Mouse (Mus musculus): ENCODE data around the gene Alkbh4.
"Not testable (repeated sequence)": the region's sequence is repeated elsewhere in the genome, so short reads cannot be mapped to it uniquely, and the experiment has no call there.

The Alkbh4 gene

GRCm38 (mm10) chr5:136135571-136136291 is at the start of gene Alkbh4, which contains the start of gene Lrwd1:
Gene Alkbh4 (plus strand): TSS chr5:136136146.
Gene Lrwd1 (minus strand): TSS chr5:136136074.
- DNase-seq (ENCODE audit: low read depth, low spot score): peak; percentile 98

- DNase-seq (ENCODE audit: low read depth, low spot score): no peak
These were observed 49.7 kb upstream of the Alkbh4 start for GRCm38 (mm10) chr5:136086290-136086689.

GRCm38 (mm10) chr5:136088821-136089575 is 46.9 kb upstream of the Alkbh4 start:
- DNase-seq (ENCODE audit: low read depth, low spot score): no peak

- no peak for DNase-seq (ENCODE audit: low read depth, low spot score)
These were observed 44.0 kb upstream of the Alkbh4 start for GRCm38 (mm10) chr5:136091927-136092326.

DNA sequence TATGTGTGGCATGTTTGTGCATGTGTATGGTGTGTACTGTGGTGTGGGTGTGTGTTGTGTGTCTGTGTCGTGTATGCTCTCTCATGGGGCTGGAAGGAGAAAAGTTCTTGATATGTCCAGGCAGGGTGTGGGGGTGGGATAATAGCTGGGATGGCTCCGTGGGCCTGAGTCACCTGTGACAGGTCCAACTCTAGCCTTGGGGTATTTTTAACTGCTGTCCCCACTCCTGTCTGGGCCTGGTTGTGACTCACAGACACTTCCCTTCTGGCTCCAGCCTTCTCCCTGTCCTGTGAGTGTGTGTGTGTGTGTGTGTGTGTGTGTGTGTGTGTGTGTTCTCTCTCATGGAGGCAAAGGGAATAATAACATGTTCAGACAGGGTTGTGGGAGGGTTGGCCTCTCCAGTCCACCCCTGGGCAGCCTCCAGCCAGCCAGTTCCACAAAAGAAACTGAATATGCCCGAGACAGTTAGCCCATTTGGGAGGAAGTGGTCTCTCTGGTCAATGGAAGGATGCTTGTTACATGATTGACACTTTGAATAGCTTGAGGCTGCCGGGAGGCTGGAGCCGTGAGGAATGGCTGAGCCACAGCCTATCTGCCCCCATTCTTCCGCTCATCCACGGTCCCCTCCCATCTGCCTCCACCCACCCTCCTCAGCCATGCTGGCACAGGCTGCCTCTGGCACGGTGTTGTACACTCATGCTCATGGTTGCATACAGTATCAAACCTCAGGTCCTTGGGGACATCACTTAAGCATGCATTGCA is 41.5 kb upstream of the Alkbh4 start:
- DNase-seq (ENCODE audit: low read depth, low spot score): peak; percentile 93

DNA sequence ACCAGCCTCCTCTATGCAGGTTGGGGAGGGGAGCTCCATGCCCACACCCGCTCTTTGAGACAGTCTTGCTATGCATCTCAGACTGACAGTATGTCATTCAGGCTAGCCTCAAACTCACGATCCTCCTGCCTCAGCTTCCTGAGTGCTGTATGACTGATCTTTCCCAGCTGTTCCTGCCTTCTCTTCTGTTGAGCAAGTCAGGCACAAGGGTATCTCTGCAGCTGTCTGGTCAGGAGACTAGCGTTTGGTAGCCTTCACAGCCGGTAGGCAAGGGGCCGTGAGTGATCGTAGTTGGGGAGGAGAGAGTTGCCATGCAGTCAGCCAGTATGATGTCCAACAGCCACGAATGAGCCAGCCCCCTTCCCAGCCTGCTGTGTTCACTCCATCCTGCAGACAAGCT is 40.9 kb upstream of the Alkbh4 start:
- no peak for DNase-seq (ENCODE audit: low read depth, low spot score)

GRCm38 (mm10) chr5:136098536-136098935 is 37.4 kb upstream of the Alkbh4 start:
- no peak for DNase-seq (ENCODE audit: low read depth, low spot score)

DNA sequence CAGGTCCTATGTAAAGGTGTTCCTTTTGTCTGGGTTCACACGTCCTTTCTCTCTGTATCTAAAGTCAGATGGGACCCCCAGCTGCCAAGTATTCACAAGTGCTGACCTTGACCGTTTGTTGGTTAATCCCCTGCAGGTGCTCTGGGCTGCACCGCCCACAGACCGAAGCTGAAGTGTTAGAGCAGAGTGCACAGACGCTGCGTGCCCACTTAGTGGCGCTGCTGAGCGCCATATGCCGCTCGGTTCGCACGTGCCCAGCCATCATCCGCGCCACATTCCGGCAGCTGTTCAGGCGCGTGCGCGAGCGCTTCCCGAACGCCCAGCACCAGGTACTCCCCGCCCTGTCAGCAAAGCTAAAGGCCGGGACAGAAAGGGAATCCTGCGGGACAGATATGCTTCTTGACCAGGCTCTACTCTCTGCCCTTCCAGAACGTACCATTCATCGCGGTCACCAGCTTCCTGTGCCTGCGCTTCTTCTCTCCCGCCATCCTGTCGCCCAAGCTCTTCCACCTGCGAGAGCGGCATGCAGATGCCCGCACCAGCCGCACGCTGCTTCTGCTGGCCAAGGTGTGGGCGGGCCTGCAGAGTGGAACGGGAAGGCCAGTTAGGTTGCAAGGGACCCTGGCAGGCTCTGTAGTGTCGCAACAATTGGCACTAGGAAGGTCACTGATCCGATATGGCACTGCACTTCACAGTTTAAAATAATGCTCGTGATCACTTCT is 33.7 kb upstream of the Alkbh4 start:
- no peak for DNase-seq (ENCODE audit: low read depth, low spot score)

DNA sequence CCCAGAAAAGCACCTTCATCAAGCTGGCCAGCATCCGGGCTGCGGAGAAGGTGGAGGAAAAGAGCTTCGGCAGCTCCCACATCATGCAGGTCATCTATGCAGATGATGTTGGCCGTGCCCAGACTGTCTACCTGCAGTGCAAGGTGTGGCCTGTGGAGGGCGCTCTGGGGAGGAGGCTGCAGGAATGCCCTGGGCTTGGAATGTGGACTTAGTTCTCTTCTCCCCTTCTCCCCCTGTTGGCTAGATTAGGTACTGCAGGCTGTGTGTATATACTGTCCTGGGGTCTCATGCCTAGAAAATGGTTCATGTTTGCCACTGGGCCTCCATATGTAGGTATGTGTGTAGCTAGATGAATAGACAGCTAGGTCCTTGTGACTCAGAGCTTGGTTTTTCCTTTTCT is 31.4 kb upstream of the Alkbh4 start:
- peak; percentile 66 for DNase-seq (ENCODE audit: low read depth, low spot score)

DNA sequence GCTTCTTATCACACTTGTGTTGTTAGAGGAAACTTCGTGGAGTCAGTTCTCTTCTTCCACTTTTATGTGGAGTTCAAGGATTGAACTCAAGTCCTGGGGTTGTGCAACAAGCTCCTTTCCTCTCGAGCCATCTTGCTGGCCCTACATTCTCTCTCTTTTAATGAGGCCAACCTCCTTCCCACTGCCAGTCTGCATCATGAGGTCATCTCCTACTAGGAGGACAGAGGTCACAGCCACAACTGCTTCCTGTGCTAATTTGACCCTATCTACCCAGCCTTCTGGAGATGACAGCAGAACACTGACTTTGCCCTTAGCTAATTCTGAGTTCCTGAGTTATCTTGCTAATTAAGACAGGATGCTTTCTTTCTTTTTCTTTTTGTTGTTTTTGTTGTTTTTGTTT is 27.5 kb upstream of the Alkbh4 start:
- peak; percentile 68 for DNase-seq (ENCODE audit: low read depth, low spot score)

DNA sequence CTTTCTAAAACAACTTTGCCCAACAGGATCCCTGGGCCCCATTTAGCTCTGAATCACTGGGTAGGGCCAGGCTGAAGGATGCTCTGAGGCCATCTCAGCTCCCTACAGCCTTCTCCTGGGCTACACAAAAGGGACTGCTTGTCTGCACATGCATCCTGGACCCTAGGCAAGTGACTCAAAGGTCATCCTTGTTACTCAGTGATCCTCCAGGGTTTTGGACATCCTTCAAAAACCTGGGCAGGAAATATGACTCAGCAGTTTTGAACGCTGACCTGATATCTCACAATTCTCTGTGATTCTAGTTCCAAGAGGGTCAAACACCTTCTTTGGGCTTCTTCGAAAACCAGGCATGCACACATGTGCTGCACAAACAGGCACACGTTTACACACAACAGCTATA is 26.9 kb upstream of the Alkbh4 start:
- peak; percentile 87 for DNase-seq (ENCODE audit: low read depth, low spot score)

- not testable (repeated sequence) for DNase-seq (ENCODE audit: low read depth, low spot score)
These were observed 22.4 kb upstream of the Alkbh4 start for GRCm38 (mm10) chr5:136113546-136113945.

DNA sequence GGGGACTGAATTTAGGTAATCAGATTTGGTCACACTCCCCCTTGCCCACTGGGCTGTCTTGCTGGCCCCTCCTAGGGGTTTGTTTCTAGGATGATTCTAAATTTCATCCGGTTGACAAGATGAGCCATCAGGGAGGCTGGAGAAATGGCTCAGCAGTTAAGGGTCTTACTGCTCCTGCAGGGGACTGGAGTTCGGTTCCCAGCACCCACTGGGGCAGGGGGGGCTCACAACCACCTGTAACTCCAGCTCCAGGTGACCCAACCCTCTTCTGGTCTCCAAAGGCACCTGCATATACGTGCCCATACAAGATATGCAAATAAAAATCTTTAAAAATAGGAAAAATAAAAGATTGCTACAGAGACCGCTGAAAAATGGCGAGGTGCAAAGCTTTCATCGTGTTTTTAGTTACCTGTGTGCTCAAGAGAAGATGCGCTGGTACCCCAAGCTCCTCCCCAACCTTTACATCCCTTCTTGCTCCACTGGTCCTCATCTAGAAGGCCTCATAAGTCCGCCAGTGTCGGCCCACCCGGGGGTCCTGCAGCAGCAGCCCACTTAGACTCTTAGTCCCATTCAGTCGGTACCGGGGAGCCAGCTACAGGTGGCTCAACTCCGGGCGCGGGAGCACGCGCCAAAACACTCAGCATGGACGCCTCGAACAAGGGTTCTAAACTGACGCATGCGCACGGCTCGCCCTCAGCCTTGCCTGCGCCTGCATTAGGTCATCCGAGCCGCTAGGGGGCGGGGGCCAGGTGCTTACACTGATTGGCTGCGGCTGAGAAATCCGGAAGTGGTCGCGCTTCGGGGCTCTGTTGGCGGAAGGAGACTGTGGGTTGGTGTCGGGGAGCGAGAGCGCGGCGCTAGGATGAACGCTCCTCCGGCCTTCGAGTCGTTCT is 19.8 kb upstream of the Alkbh4 start, which contains the start of gene Polr2j:
Gene Polr2j (plus strand): TSS at position 741 of the 893 bp plus-strand sequence.
- DNase-seq (ENCODE audit: low read depth, low spot score): peak; percentile 98

DNA sequence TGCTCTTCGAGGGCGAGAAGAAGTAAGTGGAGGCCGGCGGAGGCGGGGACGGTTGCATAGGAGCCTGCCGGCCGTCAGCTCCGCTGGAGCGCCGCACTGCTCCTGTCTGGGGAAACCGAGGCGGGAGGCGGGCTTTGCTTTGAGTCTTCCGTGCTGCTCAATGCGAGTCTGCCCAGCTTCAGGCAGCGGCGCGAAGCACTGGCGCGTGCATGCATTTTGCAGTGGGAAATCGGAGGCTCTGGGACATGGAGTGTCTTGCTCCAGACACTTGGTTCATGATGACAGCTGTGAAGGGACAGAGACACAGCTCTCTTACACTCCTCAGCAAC is 19.2 kb upstream of the Alkbh4 start:
- no peak for DNase-seq (ENCODE audit: low read depth, low spot score)

- DNase-seq (ENCODE audit: low read depth, low spot score): no peak
These were observed 13.8 kb upstream of the Alkbh4 start for GRCm38 (mm10) chr5:136122165-136122564.

- DNase-seq (ENCODE audit: low read depth, low spot score): peak; percentile 87
These were observed 495 bp downstream of the Alkbh4 start for GRCm38 (mm10) chr5:136136292-136136990.

DNA sequence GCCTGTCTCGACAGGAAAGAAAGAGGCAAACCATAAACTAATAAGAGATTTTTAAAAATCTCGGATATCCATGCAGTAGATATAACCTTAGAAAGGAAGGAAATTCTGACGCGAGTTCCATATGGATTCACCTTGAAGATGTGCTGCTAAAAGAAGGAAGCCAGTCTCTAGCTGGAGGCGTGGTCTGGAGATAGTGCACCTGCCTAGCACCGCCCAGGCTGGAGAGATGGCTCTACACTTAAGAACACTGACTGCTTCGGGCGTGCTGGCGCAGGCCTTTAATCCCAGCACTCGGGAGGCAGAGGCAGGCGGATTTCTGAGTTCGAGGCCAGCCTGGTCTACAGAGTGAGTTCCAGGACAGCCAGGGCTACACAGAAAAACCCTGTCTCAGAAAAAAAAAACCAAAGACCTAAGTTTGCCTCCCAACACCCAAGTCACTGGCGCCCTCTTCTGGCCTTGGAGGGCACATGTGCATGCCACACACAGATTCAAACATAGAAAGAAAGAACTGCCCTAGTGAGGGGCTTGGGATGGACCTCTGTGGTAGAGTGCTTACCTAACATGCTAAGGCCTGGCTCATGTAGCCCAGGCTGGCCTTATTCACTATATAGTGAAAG is 1.8 kb downstream of the Alkbh4 start:
- peak; percentile 83 for DNase-seq (ENCODE audit: low read depth, low spot score)

DNA sequence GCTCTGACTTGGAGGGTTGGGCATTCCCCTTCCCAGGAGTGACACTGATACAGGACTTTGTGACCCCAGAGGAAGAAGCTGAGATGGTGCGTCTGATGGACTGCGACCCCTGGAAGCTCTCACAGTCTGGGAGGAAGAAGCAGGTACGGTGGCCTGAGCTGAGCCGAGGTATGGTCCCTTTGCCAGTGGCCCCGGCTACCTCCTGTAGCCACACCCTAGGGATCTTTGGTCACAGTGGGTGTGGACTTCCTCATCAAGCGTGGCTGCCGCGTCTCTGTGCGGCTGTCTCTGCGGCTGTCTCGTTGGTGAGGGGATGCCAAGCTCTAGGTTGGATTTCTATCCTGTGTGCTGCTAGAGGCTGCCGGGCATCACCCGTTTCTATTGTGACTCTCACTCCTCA is 3.4 kb downstream of the Alkbh4 start:
- no peak for DNase-seq (ENCODE audit: low read depth, low spot score)

DNA sequence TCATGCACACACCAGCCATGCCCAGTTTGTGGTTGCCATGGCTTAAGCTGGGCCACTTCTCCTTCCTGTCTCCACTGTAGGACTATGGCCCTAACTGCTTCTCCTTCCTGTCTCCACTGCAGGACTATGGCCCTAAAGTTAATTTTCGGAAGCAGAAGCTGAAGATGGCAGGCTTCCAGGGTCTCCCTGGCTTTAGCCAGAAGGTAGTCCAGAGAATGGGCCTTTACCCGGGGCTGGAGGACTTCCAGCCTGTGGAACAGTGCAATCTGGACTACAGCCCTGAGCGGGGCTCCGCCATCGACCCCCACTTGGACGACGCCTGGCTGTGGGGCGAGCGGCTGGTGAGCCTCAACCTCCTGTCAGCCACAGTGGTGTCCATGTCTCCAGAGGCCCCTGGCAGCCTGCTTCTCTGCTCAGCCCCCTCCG is 4.1 kb downstream of the Alkbh4 start:
- DNase-seq (ENCODE audit: low read depth, low spot score): no peak
